Comparison of ENCODE assay signal across 10 mouse cellular contexts in genomic region chr12:103995292-103996072, GRCm38 (mm10). TPM values are rescaled to one million over a fixed set of nuclear protein-coding genes. Genes with fewer than 3 reads are reported as not detected.
DNase-seq lines count a peak whose midpoint lies in the region; ATAC-seq and TF ChIP-seq lines count a peak whose summit lies in the region.
"Had no signal": no experiment of that assay in that cellular context is flagged by ENCODE, and none has a peak within 500 bp of the region (broad histone marks: within the 10 kb centered on the region; RNA-seq: fewer than 3 reads in every experiment).

No protein-coding gene starts in this region.

- 30% methylated on average over 5 of the region's 5 CpGs for WGBS in kidney, embryonic 16.5 days
- 41% methylated on average over 5 of the region's 5 CpGs for WGBS in intestine, embryonic 14.5 days
- WGBS in midbrain, embryonic 15.5 days: 37% methylated on average over 5 of the region's 5 CpGs

- H3K27ac ChIP-seq in kidney, embryonic 16.5 days (ENCODE audit: low read length): no peak overlapping the region
- H3K27ac ChIP-seq in bone marrow macrophage, adult 2 months (ENCODE audit: insufficient read depth, low read depth, low read length): no peak overlapping the region
- H3K27ac ChIP-seq in intestine, embryonic 14.5 days (ENCODE audit: low read depth): no peak overlapping the region
- no peak overlapping the region for H3K27ac ChIP-seq in midbrain, embryonic 15.5 days
- H3K27ac ChIP-seq: embryonic facial prominence, embryonic 12.5 days had no signal

- TF ChIP-seq CTCF in bone marrow macrophage, adult 2 months (IDR thresholded peaks at IDR 0.05; ENCODE audit: low read depth, low read length): peak; percentile 60; the same call in 1 of the 2 replicates

- TF ChIP-seq POLR2A in bone marrow macrophage, adult 2 months (IDR thresholded peaks at IDR 0.05; ENCODE audit: borderline replicate concordance, low read depth, low read length): no peak

- no peak for ATAC-seq in kidney, embryonic 16.5 days (ENCODE audit: low FRiP score, low TSS enrichment)
- no peak for ATAC-seq in intestine, embryonic 14.5 days (replicated peaks; ENCODE audit: low FRiP score, low TSS enrichment, low read depth)
- ATAC-seq in midbrain, embryonic 15.5 days (replicated peaks): peak; percentile 65

- H3K27me3 ChIP-seq in kidney, embryonic 16.5 days (ENCODE audit: insufficient read depth, low read length): 0 out of 2 replicates have a peak, but pooled peaks cover 4% of the 10 kb centered on the region
- H3K27me3 ChIP-seq in intestine, embryonic 14.5 days (replicated peaks; ENCODE audit: control insufficient read depth, insufficient read depth, low read length): no peaks in the 10 kb centered on the region
- no peaks in the 10 kb centered on the region for H3K27me3 ChIP-seq in midbrain, embryonic 15.5 days (replicated peaks)
- H3K27me3 ChIP-seq: embryonic facial prominence, embryonic 12.5 days had no signal

- H3K4me1 ChIP-seq in kidney, embryonic 16.5 days (ENCODE audit: insufficient read depth, low read length): no peaks in the 10 kb centered on the region
- H3K4me1 ChIP-seq in bone marrow macrophage, adult 2 months (ENCODE audit: control insufficient read depth, insufficient read depth, low read length): no peaks in the 10 kb centered on the region
- no peaks in the 10 kb centered on the region for H3K4me1 ChIP-seq in intestine, embryonic 14.5 days (replicated peaks; ENCODE audit: control insufficient read depth, insufficient read depth, low read length)
- H3K4me1 ChIP-seq in midbrain, embryonic 15.5 days: no peaks in the 10 kb centered on the region
- H3K4me1 ChIP-seq: embryonic facial prominence, embryonic 12.5 days had no signal

- H3K9me3 ChIP-seq in kidney, embryonic 16.5 days (ENCODE audit: low read length): no peaks in the 10 kb centered on the region
- no peaks in the 10 kb centered on the region for H3K9me3 ChIP-seq in intestine, embryonic 14.5 days (ENCODE audit: control insufficient read depth, low read length)
- H3K9me3 ChIP-seq in midbrain, embryonic 15.5 days: no peaks in the 10 kb centered on the region
- H3K9me3 ChIP-seq: embryonic facial prominence, embryonic 12.5 days had no signal

- H3K36me3 ChIP-seq in kidney, embryonic 16.5 days (ENCODE audit: insufficient read depth, low read length): no peaks in the 10 kb centered on the region
- H3K36me3 ChIP-seq in intestine, embryonic 14.5 days (ENCODE audit: control insufficient read depth, insufficient read depth, low read length): no peaks in the 10 kb centered on the region
- H3K36me3 ChIP-seq in midbrain, embryonic 15.5 days (replicated peaks): no peaks in the 10 kb centered on the region
- H3K36me3 ChIP-seq: embryonic facial prominence, embryonic 12.5 days had no signal

- H3K9ac ChIP-seq in kidney, embryonic 16.5 days (replicated peaks; ENCODE audit: low read length): no peak overlapping the region
- H3K9ac ChIP-seq in intestine, embryonic 14.5 days (ENCODE audit: low read length): no peak overlapping the region
- H3K9ac ChIP-seq in midbrain, embryonic 15.5 days: no peak overlapping the region
- H3K9ac ChIP-seq: embryonic facial prominence, embryonic 12.5 days had no signal

- no peak overlapping the region for H3K4me3 ChIP-seq in kidney, embryonic 16.5 days (ENCODE audit: low read length)
- H3K4me3 ChIP-seq in bone marrow macrophage, adult 2 months (ENCODE audit: insufficient read depth, low read length): no peak overlapping the region
- H3K4me3 ChIP-seq in intestine, embryonic 14.5 days (ENCODE audit: low read depth, low read length): no peak overlapping the region
- H3K4me3 ChIP-seq in midbrain, embryonic 15.5 days: no peak overlapping the region
- H3K4me3 ChIP-seq: embryonic facial prominence, embryonic 12.5 days had no signal

- DNase-seq in kidney, adult 11 months: peak; percentile 35
- peak; percentile 33 for DNase-seq in fibroblast of lung, adult 2 months (ENCODE audit: low read depth)
- DNase-seq in intestine, embryonic 14.5 days (ENCODE audit: low spot score): peak; percentile 75
- peak; percentile 63 to 87 for DNase-seq in left cerebral cortex, adult 8-10 months (ENCODE audit: low spot score in 2 of 2)
- DNase-seq in spleen, postnatal 10 days (ENCODE audit: low spot score in 2 of 2): peak; percentile 21 to 64

- no peak overlapping the region for H3K4me2 ChIP-seq in kidney, embryonic 16.5 days (replicated peaks; ENCODE audit: low read depth, low read length)
- no peak overlapping the region for H3K4me2 ChIP-seq in intestine, embryonic 14.5 days (ENCODE audit: low read length)
- no peak overlapping the region for H3K4me2 ChIP-seq in midbrain, embryonic 15.5 days
- H3K4me2 ChIP-seq: embryonic facial prominence, embryonic 12.5 days had no signal

RNA-seq across cellular contexts. Expression of gene Serpina11, which starts 5.7 kb away (rescaled TPM):
- not detected in 2 replicates for polyA plus RNA-seq in kidney, embryonic 16.5 days (2015; fragmentation: Nextera tagmentation; extraction: Ambion mirVana)
- polyA plus RNA-seq in bone marrow macrophage, adult 2 months (2012; ENCODE audit: insufficient read depth, insufficient read length, missing spikeins): not detected in 2 replicates
- polyA plus RNA-seq in intestine, embryonic 14.5 days (2014; fragmentation: Nextera tagmentation; extraction: Ambion mirVana): not detected in 2 replicates
- under 1 TPM in 1 of 4 experiments, not detected in 3; 0.26 TPM for total RNA-seq in left cerebral cortex, adult 8-10 months (2022)
- not detected in 2 replicates for polyA plus RNA-seq in midbrain, embryonic 15.5 days (2015; fragmentation: Nextera tagmentation; extraction: Ambion mirVana)
- polyA plus RNA-seq: embryonic facial prominence, embryonic 12.5 days; stomach, embryonic 14.5 days had no signal

RNA-seq across cellular contexts. Expression of gene Serpina9, which starts 18.1 kb away (rescaled TPM):
- 0.06 TPM in 1 of 2 replicates, not detected in the other for polyA plus RNA-seq in kidney, embryonic 16.5 days (2015; fragmentation: Nextera tagmentation; extraction: Ambion mirVana)
- not detected in 2 replicates for polyA plus RNA-seq in bone marrow macrophage, adult 2 months (2012; ENCODE audit: insufficient read depth, insufficient read length, missing spikeins)
- 0.04 TPM in 1 of 2 replicates, not detected in the other for polyA plus RNA-seq in intestine, embryonic 14.5 days (2014; fragmentation: Nextera tagmentation; extraction: Ambion mirVana)
- 10 to 100 TPM; 14.6 to 17.7 (median 15.5) TPM for total RNA-seq in left cerebral cortex, adult 8-10 months (2022)
- 0.05 TPM in 1 of 2 replicates, not detected in the other for polyA plus RNA-seq in midbrain, embryonic 15.5 days (2015; fragmentation: Nextera tagmentation; extraction: Ambion mirVana)
- polyA plus RNA-seq: stomach, embryonic 14.5 days had no signal

RNA-seq across cellular contexts. Expression of gene Serpina1e, which starts 36.7 kb away (rescaled TPM):
- polyA plus RNA-seq in kidney, embryonic 16.5 days (2015; fragmentation: Nextera tagmentation; extraction: Ambion mirVana): 1.3 and 1.5 TPM in 2 replicates
- not detected in 2 replicates for polyA plus RNA-seq in bone marrow macrophage, adult 2 months (2012; ENCODE audit: insufficient read depth, insufficient read length, missing spikeins)
- polyA plus RNA-seq in intestine, embryonic 14.5 days (2014; fragmentation: Nextera tagmentation; extraction: Ambion mirVana): 5.3 and 9.2 TPM in 2 replicates
- not detected for total RNA-seq in left cerebral cortex, adult 8-10 months (2022)
- polyA plus RNA-seq in midbrain, embryonic 15.5 days (2015; fragmentation: Nextera tagmentation; extraction: Ambion mirVana): 0.97 TPM in 1 of 2 replicates, not detected in the other
- polyA plus RNA-seq: embryonic facial prominence, embryonic 12.5 days had no signal

RNA-seq across cellular contexts. Expression of gene Serpina12, which starts 48.8 kb away (rescaled TPM):
- not detected in 2 replicates for polyA plus RNA-seq in kidney, embryonic 16.5 days (2015; fragmentation: Nextera tagmentation; extraction: Ambion mirVana)
- polyA plus RNA-seq in bone marrow macrophage, adult 2 months (2012; ENCODE audit: insufficient read depth, insufficient read length, missing spikeins): not detected in 2 replicates
- not detected in 2 replicates for polyA plus RNA-seq in intestine, embryonic 14.5 days (2014; fragmentation: Nextera tagmentation; extraction: Ambion mirVana)
- total RNA-seq in left cerebral cortex, adult 8-10 months (2022): not detected
- polyA plus RNA-seq in midbrain, embryonic 15.5 days (2015; fragmentation: Nextera tagmentation; extraction: Ambion mirVana): not detected in 2 replicates
- polyA plus RNA-seq: embryonic facial prominence, embryonic 12.5 days; stomach, embryonic 14.5 days had no signal
